Mouse (Mus musculus) embryonic fibroblast, embryonic 13.5 days (primary cell): ENCODE measurements around the gene Ankdd1a.

Experiments used
- CTCF ChIP-seq: IDR thresholded peaks from 2 replicates; pipeline ENCODE4 v1.5.1; 2011; ENCODE audit warnings: mild to moderate bottlenecking, control low read depth, low read length, moderate library complexity, borderline replicate concordance; ENCODE audit not compliant: insufficient read depth
- POLR2A ChIP-seq: IDR thresholded peaks from 2 replicates; pipeline ENCODE4 v1.6.1; 2011; ENCODE audit warnings: low read depth, mild to moderate bottlenecking, control low read depth, low read length, moderate library complexity

- TF ChIP-seq POLR2A = no peak
- no peak for TF ChIP-seq CTCF
Observed at GRCm38 (mm10) chr9:65536491-65536890, 16.5 kb upstream of the Ankdd1a start.
